Mouse (Mus musculus) kidney, postnatal 0 days (tissue): ENCODE results near the gene Pds5a. TPM values are rescaled to one million over a fixed set of nuclear protein-coding genes. Genes with fewer than 3 reads are reported as not detected.

Experiments
- ATAC-seq: fragments of 200-750 bp; cut with Nextera tagmentation; replicated peaks from 2 replicates; pipeline ENCODE4 v1.8.0; 2017; ENCODE audit warnings: low read depth, moderate number of reproducible peaks, moderate TSS enrichment, moderate library complexity; ENCODE audit not compliant: low FRiP score
- DNase-seq: peaks from one replicate; pipeline ENCODE4 v3.0.0-alpha.2; 2016; ENCODE audit warnings: low spot score
- H3K27ac ChIP-seq: fragments of 300-500 bp; sonication (generic); 2 replicates; pipeline ENCODE4 v1.5.1; 2014; ENCODE audit warnings: mild to moderate bottlenecking
- H3K27me3 ChIP-seq: fragments of 300-500 bp; sonication (generic); 2 replicates; pipeline ENCODE4 v1.6.1; 2014; ENCODE audit warnings: low read length, mixed read lengths; ENCODE audit not compliant: insufficient read depth
- H3K36me3 ChIP-seq: fragments of 300-500 bp; sonication (generic); 2 replicates; pipeline ENCODE4 v1.6.1; 2014; ENCODE audit warnings: low read length, mixed read lengths; ENCODE audit not compliant: insufficient read depth
- H3K4me1 ChIP-seq: fragments of 300-500 bp; sonication (generic); replicated peaks from 2 replicates; pipeline ENCODE4 v1.6.1; 2014; ENCODE audit warnings: antibody characterized with exemption, low read length, mixed read lengths; ENCODE audit not compliant: insufficient read depth
- H3K4me2 ChIP-seq: fragments of 300-500 bp; sonication (generic); 2 replicates; pipeline ENCODE4 v1.6.1; 2014; ENCODE audit warnings: mild to moderate bottlenecking, low read length, moderate library complexity, mixed read lengths
- H3K4me3 ChIP-seq: fragments of 300-500 bp; sonication (generic); replicated peaks from 2 replicates; pipeline ENCODE4 v1.5.1; 2014; ENCODE audit warnings: low read depth, low read length
- H3K9ac ChIP-seq: fragments of 300-500 bp; sonication (generic); 2 replicates; pipeline ENCODE4 v1.6.1; 2014; ENCODE audit warnings: low read depth, low read length
- H3K9me3 ChIP-seq: fragments of 300-500 bp; sonication (generic); replicated peaks from 2 replicates; pipeline ENCODE4 v1.6.1; 2016; ENCODE audit warnings: low read length, inconsistent platforms, mixed read lengths
- CTCF ChIP-seq: IDR thresholded peaks from 2 replicates; pipeline ENCODE4 v1.5.1; 2016; ENCODE audit warnings: antibody characterized with exemption, low read depth, mild to moderate bottlenecking, moderate library complexity
- WGBS: fragments of 180-500 bp; shearing (Covaris S2); extraction: QIAGEN DNeasy Blood & Tissue Kit; methylation state at CpG from one replicate; pipeline ENCODE4 v1.1.7; 2014; 5-methylcytosine and 5-hydroxymethylcytosine counted together
- polyA plus RNA-seq: library from polyadenylated mRNA; unstranded; fragments of >200 nt; fragmentation: Nextera tagmentation; extraction: Ambion mirVana; gene quantifications from 2 replicates; pipeline ENCODE4 v1.2.1, GENCODE M21; 2015

Gene Pds5a
- polyA plus RNA-seq, 1 experiment from 2014 or later: 35.2 TPM

GRCm38 (mm10) chr5:65565486-65565885 lies 132.6 kb downstream of the Pds5a start:
- H3K27ac ChIP-seq: no peak overlapping the region
- no peak overlapping the region for H3K4me3 ChIP-seq
- H3K27me3 ChIP-seq: no peaks in the 10 kb centered on the region
- H3K4me1 ChIP-seq: no peaks in the 10 kb centered on the region
- TF ChIP-seq CTCF: no peak
- ATAC-seq: no peak
- no peak for DNase-seq
- H3K9me3 ChIP-seq: no peaks in the 10 kb centered on the region
- H3K9ac ChIP-seq: no peak overlapping the region
- H3K36me3 ChIP-seq: peaks cover 3% of the 10 kb centered on the region; the same call in 1 of the 2 replicates
- H3K4me2 ChIP-seq: no peak overlapping the region
- 59% methylated on average over 2 of the region's 2 CpGs for WGBS

GRCm38 (mm10) chr5:65561125-65561893 lies 136.8 kb downstream of the Pds5a start:
- H3K27me3 ChIP-seq: no peaks in the 10 kb centered on the region
- ATAC-seq: no peak
- no peaks in the 10 kb centered on the region for H3K9me3 ChIP-seq
- no peak overlapping the region for H3K27ac ChIP-seq
- no peaks in the 10 kb centered on the region for H3K36me3 ChIP-seq
- H3K9ac ChIP-seq: no peak overlapping the region
- TF ChIP-seq CTCF: no peak
- DNase-seq: peak; percentile 27
- H3K4me1 ChIP-seq: no peaks in the 10 kb centered on the region
- 36% methylated on average over 20 of the region's 20 CpGs for WGBS
- H3K4me3 ChIP-seq: no peak overlapping the region
- no peak overlapping the region for H3K4me2 ChIP-seq

GRCm38 (mm10) chr5:65557109-65557508 lies 141.0 kb downstream of the Pds5a start:
- no peak overlapping the region for H3K4me3 ChIP-seq
- no peaks in the 10 kb centered on the region for H3K36me3 ChIP-seq
- H3K27me3 ChIP-seq: no peaks in the 10 kb centered on the region
- ATAC-seq (no peak), DNase-seq (no peak)
- no peak for TF ChIP-seq CTCF
- no peaks in the 10 kb centered on the region for H3K4me1 ChIP-seq
- H3K9me3 ChIP-seq: no peaks in the 10 kb centered on the region
- H3K27ac ChIP-seq: no peak overlapping the region
- H3K4me2 ChIP-seq: no peak overlapping the region
- H3K9ac ChIP-seq: no peak overlapping the region

Other genes starting within 250 kb of the Pds5a start
- gene Gm43552, start 205.4 kb downstream of the Pds5a start, polyA plus RNA-seq: 0.96 TPM in 1 of 2 replicates, not detected in the other
- gene Smim14, start 161.1 kb downstream of the Pds5a start, polyA plus RNA-seq: 192 and 199 TPM in 2 replicates
- gene Ube2k, start 161.0 kb downstream of the Pds5a start, polyA plus RNA-seq: 146 and 152 TPM in 2 replicates
- gene N4bp2, start 65.2 kb upstream of the Pds5a start, polyA plus RNA-seq: 14.9 and 15.8 TPM in 2 replicates
- gene Rhoh, start 162.9 kb upstream of the Pds5a start, polyA plus RNA-seq: 0.48 and 0.50 TPM in 2 replicates
- 0.13 and 0.19 TPM in 2 replicates for gene Chrna9, start 236.6 kb upstream of the Pds5a start, polyA plus RNA-seq